Comparison of ENCODE assay signal across 9 mouse cellular contexts in genomic region chr2:57997752-57998430, GRCm38 (mm10). TPM values are rescaled to one million over a fixed set of nuclear protein-coding genes. Genes with fewer than 3 reads are reported as not detected.
DNase-seq lines count a peak whose midpoint lies in the region; ATAC-seq and TF ChIP-seq lines count a peak whose summit lies in the region.
"Had no signal": no experiment of that assay in that cellular context is flagged by ENCODE, and none has a peak within 500 bp of the region (broad histone marks: within the 10 kb centered on the region; RNA-seq: fewer than 3 reads in every experiment).

Gene Galnt5, plus strand, starts transcription at chr2:57997884.

- 23% methylated on average over 12 of the region's 12 CpGs for WGBS in lung, adult 2 months
- 26% methylated on average over 12 of the region's 12 CpGs for WGBS in stomach, embryonic 16.5 days

- peak; percentile 56; the same call in 1 of the 2 replicates for ATAC-seq in stomach, embryonic 16.5 days (ENCODE audit: insufficient read depth, low FRiP score)
- ATAC-seq: midbrain, embryonic 16.5 days had no signal

- peak; percentile 15 for DNase-seq in lung, adult 2 months
- no peak for DNase-seq in lung, postnatal 14 days
- peak; percentile 10 for DNase-seq in gastrocnemius, postnatal 25 days
- peak; percentile 29 to 38 for DNase-seq in kidney, postnatal 4 days
- no peak for DNase-seq in layer of hippocampus, postnatal 14 days (ENCODE audit: low spot score in 2 of 2)
- no peak for DNase-seq in frontal cortex, postnatal 10 days (ENCODE audit: low spot score in 2 of 2)
- no peak for DNase-seq in cerebellum, adult 18-20 months

- TF ChIP-seq CTCF in lung, adult 2 months (IDR thresholded peaks at IDR 0.05; ENCODE audit: insufficient read depth, low read length): no peak

- H3K9me3 ChIP-seq in stomach, embryonic 16.5 days (replicated peaks; ENCODE audit: control insufficient read depth, low read length): no peaks in the 10 kb centered on the region

- peak within 1 kb of the TSS; percentile 46 for H3K27ac ChIP-seq in stomach, embryonic 16.5 days (ENCODE audit: low read length)

- peak within 1 kb of the TSS; percentile 55 for H3K4me2 ChIP-seq in stomach, embryonic 16.5 days (ENCODE audit: low read depth, low read length)

- H3K27me3 ChIP-seq in stomach, embryonic 16.5 days (ENCODE audit: control insufficient read depth, insufficient read depth, low read length): no peaks in the 10 kb centered on the region

- no peaks in the 10 kb centered on the region for H3K36me3 ChIP-seq in stomach, embryonic 16.5 days (ENCODE audit: control insufficient read depth, insufficient read depth, low read length)

- no peak within 1 kb of the TSS for H3K4me3 ChIP-seq in lung, adult 2 months (replicated peaks; ENCODE audit: extremely low read depth, low read depth, low read length)
- H3K4me3 ChIP-seq in stomach, embryonic 16.5 days (replicated peaks; ENCODE audit: low read length): peak within 1 kb of the TSS; percentile 36

- TF ChIP-seq POLR2A in lung, adult 2 months (IDR thresholded peaks at IDR 0.05; ENCODE audit: borderline replicate concordance, extremely low read depth, low read depth, low read length): no peak

- H3K9ac ChIP-seq in stomach, embryonic 16.5 days (ENCODE audit: low read length): peak within 1 kb of the TSS; percentile 53

- H3K4me1 ChIP-seq in lung, adult 2 months (ENCODE audit: control insufficient read depth, insufficient read depth, low read length): no peaks in the 10 kb centered on the region
- no peaks in the 10 kb centered on the region for H3K4me1 ChIP-seq in stomach, embryonic 16.5 days (ENCODE audit: control insufficient read depth, insufficient read depth, low read length)

RNA-seq across cellular contexts. Expression of gene Galnt5, which starts in this region (rescaled TPM):
- 0.20 and 0.47 TPM in 2 replicates for polyA plus RNA-seq in lung, adult 2 months (2012; rRNA removed)
- under 1 TPM; 0.51 to 1.00 TPM for total RNA-seq in gastrocnemius, postnatal 25 days (2021)
- polyA plus RNA-seq in stomach, embryonic 16.5 days (2015; fragmentation: Nextera tagmentation; extraction: Ambion mirVana): 2.7 and 3.0 TPM in 2 replicates
- total RNA-seq in layer of hippocampus, postnatal 14 days (2021): under 1 TPM; 0.10 to 0.18 TPM
- polyA plus RNA-seq: midbrain, embryonic 16.5 days had no signal

Comparison
In these comparisons a context has a peak if more than half of its experiments do, and no peak if none do; other contexts are left out.
1. Peak in DNase-seq in lung, adult 2 months; RNA of the gene not detected or under 1 TPM.
2. Peak in DNase-seq in gastrocnemius, postnatal 25 days; RNA of the gene not detected or under 1 TPM.
3. DNase-seq: peak in kidney, postnatal 4 days (2 of 2); none in lung, postnatal 14 days (single experiment), layer of hippocampus, postnatal 14 days (0 of 2), frontal cortex, postnatal 10 days (0 of 2) and cerebellum, adult 18-20 months (0 of 2).